Mouse (Mus musculus): ENCODE results near the gene Ccdc115.

DNA sequence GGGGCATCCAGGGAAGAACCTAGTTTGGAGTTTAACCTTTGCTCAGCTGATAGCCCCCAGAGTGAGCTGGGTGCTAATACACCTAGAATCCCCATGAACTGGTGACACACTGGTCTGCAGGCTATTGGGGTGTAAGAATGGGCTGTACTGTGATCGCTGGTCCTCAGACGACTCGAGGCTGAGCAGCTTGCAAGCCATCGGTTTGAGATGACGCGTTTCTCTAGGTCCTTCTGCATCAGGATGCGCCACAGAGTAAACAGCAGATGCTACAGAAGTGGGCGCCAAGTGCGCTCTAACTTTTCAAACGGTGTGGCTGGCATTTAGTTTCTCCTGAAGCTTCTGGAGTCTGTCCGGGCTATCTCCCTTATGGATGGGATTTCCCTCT, 50.6 kb downstream of the Ccdc115 start:
- TF ChIP-seq CTCF (IDR thresholded peaks at IDR 0.05; ENCODE audit: insufficient read depth, low read depth, low read length) (no peak), POLR2A (IDR thresholded peaks at IDR 0.05; ENCODE audit: insufficient read depth, low read depth, low read length) (no peak)
